Mouse (Mus musculus): ENCODE results near the gene Pop5. TPM values are rescaled to one million over a fixed set of nuclear protein-coding genes. Genes with fewer than 3 reads are reported as not detected.

Gene Pop5
- 10 to 100 TPM; 17.7 to 26.2 TPM for total RNA-seq (2021)
- long read RNA-seq, experiment 1, partial matches to known transcripts, result 12 of 14 reads
- long read RNA-seq, experiment 1, other reads (novel, unspliced or antisense), result 2 of 14 reads
- long read RNA-seq, experiment 2, partial matches to known transcripts, result 4 of 4 reads
- long read RNA-seq, experiment 2, other reads (novel, unspliced or antisense), result 0 of 4 reads

DNA sequence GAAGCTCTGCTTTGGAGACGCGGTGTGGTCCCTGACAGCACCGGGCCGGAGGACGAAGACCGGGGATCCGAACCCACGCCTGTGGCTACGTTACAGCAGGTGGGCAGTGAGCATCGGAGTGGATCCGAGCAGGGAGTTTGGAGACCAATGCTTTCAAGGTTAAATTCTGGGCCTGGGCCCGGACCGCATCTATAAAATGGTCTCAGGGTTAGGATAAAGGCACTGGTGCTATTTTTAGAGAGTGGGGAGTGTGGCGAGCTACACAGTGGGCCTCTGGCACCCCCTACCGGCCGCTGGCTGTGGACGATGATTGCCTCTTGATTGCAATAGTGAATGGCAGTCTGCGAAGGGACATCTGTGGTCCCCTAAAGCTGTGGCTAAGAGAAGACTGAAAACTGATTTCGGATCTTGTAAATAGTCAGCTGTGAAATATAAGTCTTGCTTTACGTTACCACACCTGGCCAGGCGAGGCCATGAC lies at the start of gene Pop5:
Gene Pop5 (plus strand): TSS at position 51 of the 478 bp plus-strand sequence.
- peak; percentile 96 for DNase-seq

DNA sequence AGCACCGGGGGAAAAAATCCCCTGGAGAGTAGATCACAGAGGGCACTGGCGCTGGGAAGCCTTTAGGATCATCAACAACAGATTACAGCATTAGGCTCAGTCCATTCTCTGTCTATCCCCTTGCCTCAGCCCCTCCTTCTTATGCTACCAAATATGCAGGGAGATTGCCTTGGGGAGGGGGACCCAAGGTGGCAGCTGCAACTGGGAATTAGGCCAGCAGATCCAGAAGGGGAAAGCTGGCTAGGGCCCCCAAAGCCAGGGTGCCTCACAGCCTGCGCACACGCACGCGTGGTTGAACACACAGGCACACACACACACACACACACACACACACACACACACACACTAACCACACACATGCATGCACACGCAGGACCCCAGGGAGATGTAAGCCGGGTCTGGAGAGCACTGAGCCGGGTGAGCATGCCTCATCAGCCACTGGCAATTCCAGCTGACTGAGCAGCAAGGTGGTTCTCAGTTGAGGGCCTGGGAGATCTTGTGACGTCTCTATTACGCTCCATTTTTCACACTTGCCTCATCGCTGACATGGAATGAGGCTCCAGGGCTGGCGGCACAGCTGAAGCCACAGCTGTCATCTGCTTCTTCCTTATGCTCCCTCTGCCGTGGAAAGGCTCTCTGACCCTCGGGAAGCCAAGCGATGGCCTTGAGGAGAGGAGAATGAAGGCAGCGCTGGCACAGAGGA lies 49.1 kb upstream of the Pop5 start:
- DNase-seq, result no peak

DNA sequence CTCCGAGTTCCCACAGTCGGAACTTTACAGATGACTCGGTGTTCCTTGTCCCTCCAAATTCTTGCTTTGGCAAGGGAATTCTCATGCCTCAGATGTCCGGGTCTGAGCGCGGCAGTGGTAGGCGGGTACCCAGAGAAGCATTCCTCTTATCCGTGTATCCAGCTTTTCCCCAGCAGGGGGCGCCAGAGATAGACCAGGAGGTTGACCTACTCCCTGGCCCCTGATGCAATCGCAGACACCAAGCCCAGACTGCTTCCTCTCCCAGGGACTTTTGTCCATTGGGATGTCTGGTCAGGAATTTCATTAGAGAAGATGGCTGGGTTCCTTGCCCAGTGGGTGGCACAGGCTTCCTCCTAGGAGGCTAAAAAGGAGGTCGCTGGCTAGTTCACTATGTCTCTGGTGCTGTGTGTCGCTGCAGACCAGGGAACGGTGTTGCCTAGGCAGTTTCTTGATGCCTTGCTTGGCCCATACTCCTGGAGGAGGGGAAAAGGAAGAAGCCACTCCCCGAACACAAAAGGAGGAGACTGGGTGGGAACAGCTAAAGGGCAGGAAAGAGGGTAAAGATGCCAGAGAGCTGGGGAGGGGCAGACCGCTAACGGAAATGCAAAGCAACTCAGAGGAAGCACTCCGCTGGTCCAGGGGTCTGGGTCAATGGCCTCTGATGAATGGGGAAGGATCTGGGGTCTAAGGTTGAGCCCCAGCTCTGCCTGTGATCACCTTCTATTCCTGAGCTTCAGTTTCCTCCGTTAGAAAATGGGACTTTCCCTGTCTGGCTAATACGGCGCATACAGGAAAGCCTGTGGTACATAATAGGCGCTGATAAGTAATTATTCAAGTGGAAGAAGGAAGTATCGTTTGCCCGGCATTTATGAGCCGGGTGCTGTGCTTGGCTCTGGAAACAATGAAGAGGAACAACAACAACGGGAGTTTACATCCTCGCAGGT lies 48.2 kb upstream of the Pop5 start:
- peak; percentile 97 for DNase-seq

DNA sequence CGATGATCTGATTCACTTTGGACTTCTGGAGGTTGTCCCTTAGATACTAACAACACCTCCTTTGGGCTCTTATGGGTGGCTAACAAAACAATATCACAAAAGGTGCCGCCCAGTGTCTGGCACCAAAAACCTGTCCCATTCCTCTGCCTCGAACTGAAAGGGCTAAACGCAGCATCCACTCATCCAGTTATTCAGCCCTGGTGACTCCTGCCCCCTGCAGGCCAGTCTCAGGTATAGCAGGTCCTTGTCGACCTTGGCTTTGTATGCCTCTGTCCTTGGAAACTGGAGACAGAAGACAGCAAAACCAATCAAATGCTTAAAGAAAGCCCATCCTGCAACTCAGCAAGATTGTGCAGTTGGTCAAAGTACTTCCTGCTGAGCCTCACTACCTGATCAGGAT lies 46.8 kb upstream of the Pop5 start:
- peak; percentile 42 for DNase-seq

DNA sequence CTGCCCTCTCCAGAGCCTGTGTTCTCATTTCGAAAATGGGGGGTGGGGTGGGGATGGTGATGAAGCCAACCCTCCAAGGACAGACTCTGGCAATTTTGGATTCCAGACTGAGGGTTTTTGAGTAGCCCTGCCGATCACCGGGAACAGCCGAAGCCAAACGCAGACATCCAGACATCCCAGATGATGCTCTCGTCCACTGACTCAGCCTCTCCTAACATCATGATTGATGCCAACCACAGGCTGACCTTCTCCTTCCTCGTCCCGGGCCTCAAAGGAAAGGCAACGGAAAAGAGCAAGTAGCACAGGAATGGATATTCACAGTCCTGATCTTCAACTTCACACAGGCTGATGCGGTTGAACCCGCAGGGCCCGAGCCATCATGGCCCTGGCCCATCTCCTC lies 45.6 kb upstream of the Pop5 start:
- no peak for DNase-seq

DNA sequence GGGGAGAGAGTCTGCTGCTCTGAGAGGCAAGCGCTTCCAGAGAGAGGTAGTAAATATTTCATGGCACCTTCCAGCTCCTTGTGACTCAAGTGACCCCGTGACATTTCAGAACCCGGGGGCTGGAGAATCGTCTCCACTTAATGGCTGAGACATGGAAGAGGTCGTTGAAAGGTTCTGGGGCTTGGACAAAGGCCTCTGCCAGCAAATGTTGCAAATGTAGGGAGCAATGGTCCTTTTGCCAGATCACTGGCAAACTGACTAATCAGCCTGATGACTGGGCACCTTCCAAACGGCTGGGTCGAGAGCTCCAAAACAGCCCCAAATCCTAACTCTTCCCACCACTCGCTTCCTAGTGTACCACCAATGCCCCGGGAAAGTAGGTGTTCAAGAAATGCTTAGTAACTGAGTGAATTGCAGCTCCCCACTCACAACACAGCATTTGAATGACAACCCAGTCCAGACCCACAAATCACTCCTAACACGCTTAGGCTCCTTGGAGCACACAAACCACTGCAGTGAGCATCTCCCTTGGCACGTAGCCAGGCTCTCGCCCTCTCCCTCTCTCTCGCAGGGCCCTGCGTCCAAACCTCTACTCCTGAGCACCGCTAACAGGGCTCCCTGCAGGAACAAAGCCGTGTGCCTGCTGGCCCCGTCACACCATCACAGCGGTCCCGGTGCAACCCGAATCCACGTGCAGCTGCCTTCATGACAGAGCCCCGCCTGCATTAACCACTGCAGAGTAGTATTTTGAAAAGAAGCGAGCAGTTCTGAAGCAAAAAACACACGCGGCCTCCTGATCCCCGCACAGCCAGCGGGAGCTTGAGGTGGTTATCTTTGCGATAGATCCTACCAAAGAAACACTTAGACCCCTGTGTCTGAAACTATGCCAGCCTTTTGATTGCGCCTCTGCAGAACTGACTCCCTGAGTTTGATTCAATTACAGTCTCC lies 43.5 kb upstream of the Pop5 start:
- peak; percentile 43 for DNase-seq

DNA sequence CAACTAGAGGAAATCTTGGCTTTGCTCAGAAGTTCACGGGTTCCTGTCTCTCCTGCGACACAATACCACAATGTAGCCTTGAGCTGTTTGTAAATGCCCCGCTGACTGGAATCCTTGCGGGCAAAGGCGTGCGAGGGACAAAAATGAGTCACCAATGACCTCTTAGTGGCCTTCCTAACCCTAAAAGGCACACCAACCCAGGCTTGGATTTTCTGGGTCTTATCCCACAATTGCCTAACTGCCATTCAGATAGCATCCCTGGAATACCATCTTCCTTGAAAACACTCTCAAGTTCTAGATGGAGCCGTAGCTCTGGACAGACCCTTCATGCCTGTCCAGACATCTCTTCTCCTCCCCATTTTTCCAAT lies 42.8 kb upstream of the Pop5 start:
- no peak for DNase-seq

DNA sequence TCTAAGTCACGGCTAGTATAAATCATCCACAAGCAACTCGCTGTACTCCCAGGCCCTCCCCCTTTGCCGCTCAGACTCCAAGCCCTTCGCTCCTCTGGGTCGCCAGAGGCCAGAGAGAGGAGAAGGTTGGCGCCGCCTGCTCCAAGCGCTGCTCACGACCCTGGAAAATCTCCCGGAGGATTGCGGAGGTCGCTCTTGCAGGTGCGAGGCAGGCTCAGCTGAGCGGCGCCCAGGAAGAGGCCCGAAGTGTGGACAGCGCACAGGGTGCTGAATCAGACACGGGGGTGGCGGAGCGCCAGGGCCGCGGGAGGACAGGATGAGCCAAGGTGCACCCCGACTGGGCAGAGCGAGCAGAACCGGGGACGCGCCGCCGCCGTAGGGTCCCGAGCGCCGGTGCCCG lies 42.4 kb upstream of the Pop5 start:
- peak; percentile 75 for DNase-seq

DNA sequence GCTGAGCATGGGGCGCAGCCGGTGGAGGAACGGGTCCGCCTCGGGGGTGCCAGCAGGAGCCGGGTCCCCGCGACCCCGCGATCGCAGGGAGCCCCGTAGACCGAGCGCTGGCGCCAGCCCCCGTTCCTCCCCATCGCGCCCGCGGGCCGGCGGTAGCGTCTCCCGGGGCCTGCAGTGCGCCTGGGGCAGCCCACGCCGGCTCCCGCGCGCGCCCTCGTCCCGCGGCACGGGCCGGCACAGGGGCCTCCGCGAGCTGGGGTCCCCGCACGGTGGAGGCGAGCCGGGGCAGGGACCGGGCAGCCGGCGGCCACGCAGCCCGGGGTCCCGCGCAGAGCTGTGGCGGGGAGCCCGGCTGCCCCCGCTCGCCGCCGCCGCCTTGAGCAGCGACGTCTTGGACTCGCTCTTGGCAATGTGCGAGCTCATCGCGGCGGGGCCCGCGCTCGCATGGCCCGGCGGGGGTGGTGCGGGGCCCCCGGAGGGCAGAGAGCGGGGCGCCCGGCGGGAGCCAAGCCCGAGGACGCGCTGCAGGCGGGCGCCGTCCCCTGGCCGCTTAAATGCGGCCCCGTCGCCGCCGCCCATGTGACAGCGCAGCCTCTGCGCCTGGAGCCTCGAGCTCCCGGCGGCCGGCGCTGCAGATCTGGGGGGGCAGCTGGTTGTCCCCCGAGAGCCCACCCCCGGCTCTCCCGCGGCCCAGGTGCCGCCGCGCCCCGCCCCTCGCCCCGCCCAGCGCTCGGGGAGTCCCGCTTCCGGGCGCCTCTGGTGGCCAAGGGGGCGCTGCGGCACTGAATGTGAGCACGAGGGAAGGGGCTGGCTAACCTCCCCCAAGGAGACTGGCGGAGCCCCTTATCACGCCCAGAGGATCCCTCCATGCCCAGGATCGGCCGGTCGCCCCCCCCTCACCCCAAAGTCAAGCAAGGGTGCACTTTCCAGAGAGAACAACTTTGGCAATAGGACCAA lies 41.7 kb upstream of the Pop5 start, which contains the start of gene Cabp1:
Gene Cabp1 (minus strand): TSS at position 713 of the 957 bp plus-strand sequence.
- DNase-seq, result peak; percentile 50

DNA sequence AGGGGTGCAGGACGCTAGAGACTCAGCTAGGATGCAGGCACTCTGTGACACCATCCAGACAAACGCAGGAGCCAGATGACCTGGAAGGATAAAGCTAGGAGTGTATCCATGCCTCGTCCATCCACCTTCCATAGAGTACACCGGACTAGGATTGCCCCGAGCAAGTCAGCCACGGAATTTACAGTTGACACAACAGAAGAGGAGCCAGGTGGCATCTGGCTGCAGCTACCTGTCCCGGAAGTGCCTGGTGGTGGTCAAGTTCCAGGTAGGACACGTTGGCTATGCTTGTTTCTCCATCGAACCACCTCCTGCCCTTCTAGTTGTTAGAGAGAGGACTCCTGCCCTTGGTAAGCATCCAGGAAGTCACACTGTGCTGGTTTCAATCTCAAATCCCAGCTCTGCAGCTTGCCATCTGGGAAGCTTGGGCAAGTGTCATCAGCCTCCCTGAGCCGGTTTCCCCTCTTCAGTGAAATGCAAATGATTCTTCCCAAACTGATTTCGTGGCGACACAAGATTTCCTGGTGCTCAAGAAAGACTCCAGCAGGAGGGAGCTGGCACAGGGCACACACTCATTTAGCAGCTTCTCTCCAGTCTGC lies 40.9 kb upstream of the Pop5 start:
- no peak for DNase-seq

DNA sequence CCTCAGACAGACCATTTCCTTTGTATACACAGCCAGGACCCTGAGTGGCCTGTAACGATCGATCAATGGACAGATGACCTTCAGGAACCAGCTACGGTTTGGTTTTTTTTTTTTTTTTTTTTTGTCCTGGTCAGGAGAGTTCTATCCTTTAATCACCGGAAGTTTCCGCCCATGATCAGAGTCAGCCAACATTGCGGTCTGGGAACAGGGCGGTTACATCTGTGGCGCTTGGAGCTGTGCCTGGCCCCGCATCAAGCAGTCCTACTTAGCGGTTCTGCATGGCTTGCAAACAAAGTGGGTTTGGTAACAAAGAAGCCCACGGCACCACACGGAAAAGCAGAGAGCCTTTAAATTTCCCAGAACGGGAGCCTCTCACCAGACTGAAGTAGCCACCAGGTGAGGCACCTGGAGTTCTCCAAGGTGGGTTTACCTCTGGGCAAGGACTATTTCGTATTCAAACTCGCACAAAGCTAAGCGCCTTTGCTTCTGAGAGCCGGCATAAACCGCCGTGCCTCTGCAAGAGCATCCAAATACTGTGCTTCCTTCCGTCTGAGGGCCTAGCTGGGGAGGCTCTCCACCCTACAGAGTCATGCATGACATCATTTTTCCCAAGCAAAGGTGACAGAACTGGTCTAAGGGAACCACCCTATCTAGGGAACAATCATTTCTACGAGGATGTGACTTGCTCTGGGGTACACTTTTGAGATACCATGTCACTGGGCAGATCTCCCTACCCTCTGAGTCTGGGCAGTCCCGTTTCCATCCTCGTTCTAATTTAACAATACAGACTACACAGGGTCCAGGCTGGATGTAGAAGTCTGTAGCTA lies 31.7 kb upstream of the Pop5 start:
- DNase-seq, result no peak

DNA sequence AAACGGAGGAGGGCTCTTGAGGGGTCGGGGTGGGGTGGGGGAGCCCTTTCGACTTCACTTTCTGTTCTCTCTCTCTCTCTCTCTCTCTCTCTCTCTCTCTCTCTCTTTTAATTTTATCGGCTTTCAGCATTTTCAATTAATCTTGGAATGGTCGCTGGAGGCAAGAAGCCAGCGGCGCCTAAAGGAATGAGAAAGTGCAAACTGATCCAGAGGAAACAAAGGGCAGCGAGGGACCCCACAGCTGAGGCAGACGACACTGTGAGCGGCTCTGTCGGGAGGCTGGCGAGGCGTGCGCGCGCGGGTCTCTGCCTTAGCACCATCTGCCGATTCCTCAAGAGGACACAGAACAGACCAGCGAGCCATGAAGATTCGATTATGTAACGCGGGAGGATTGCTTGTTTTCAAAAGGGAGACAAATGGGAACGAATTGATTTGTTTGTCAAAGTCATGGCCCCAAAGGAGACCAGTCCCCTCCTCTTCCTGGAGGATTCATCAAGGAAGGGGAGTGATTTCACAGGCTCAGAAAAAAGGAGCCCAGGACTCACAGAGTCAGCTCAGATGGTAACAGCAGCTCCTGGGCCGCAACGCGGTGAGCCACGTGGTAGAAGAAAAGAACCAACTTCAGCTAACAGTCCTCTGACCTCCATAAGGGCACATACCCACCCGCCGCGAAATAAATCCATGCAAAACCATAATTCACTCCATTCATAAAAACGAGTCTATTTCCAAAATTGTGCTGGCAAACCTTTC lies 30.9 kb upstream of the Pop5 start:
- peak; percentile 46 for DNase-seq

DNA sequence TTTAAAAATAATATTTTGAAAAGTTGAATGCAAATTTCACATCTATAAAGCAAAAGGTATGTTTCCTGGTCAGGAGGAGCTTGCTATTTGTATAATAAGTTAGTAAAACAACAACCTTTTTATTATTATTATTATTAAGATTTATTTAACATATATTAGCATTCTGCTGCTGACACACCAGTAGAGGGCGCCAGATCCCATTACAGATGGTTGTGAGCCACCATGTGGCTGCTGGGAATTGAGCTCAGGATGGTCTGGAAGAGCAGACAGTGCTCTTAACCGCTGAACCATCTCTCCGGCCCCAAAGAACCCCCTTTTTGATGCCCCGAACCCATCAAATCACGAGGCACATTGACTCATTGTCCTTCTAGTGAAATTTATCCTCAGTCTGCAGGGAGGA lies 28.4 kb upstream of the Pop5 start:
- DNase-seq, result no peak

DNA sequence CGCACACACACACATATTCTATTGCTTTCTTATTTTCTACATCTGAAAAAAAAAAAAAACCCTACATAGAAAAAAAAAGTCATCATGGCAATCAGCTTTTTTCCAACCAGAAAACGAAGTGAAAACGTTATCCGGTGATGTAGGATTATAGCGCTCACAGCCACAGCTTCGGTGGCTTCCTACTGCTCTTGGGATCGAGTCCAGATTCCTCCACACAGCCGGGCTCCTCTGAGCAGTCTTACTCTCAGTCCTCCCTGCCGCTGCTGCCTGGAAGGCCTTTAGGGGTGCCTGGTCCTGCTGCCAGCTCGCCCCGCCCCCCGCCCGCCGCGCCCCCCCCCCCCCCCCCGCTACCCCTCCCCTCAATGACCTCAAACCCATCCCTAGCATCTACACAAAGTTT lies 27.7 kb upstream of the Pop5 start:
- DNase-seq, result no peak

DNA sequence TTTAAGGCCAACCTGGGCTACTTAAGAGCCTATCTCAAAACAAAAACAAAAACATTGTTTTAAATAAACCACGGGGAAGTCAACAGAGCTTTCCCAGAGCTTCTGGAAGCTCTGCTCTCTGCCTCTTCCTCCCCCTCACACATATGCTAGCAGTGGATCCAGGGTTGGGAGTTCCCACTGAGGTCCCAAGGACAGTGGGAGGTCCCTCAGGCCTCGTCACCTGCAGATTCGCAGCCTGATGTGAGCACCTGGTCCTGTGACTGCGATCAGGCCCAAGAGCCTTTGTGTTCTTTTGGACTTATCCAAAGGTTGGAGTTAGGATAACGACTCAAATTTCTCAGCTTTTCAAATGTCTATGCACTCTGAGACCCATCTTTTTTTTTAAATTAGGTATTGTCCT lies 27.0 kb upstream of the Pop5 start:
- DNase-seq, result no peak

DNA sequence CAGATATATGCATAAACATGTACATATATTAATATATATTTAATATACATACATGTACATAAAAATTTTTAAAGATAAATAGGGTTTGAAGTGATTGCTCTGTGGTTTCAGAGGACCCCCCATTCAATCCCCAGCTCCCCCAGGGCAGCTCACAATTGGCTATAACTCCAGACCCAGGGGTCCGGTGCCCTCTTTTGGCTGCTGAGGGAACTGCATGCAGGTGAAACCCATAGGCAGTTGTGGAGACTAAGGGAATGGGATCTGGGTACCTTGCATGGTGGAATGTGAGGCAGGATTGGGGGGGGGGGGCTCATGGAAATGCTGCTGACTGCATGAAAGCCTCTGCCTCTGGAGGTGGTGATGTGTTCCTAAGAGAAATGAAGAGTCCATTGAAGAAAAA lies 25.3 kb upstream of the Pop5 start:
- no peak for DNase-seq

DNA sequence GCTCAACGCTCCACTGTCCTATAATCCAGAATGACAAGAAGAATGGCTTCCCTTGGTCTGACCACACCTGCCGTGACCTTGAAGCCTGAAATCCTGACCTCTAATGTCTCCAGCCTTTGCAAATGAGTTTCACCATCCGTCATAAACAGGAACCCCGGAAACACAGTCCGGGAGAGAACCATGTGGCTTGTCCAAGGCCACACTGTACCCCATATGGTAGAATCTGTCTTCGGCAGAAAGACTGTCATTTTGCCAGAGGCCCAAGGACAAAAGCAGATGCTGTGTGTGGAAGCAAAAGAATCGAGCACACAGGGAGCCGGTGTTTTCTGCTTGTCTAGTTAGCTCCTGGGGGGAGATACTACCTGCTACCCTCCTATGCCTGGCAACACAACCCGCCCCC lies 23.2 kb upstream of the Pop5 start:
- no peak for DNase-seq

DNA sequence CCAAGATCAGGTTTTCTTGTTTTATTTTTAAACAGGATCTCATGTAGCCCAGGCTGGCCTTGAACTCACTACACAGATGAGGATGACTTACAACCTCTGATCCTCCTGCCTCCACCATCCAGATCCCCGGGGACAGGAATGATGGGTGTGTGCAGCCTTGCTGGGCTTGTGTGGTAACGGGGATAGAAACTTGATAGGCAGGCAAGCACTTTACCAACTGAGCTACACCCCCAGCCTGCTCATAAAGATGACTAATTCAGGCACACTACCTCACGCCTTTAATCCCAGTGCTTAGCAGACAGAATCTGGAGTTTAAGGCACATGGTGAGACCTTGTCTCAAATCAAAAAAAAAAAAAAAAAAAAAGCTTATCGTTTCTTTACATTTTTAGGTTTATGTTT lies 22.8 kb upstream of the Pop5 start:
- no peak for DNase-seq
